Mouse (Mus musculus) ES-E14 (cell line): ENCODE data around the gene Phip. TPM values are rescaled to one million over a fixed set of nuclear protein-coding genes. Genes with fewer than 3 reads are reported as not detected.

Source experiments
- DNase-seq: peaks from one replicate; pipeline ENCODE4 v3.0.0-alpha.2; 2013; ENCODE audit warnings: low read depth, low spot score
- H3K27ac ChIP-seq: 2 replicates; pipeline ENCODE4 v1.5.1; 2012; ENCODE audit warnings: low read depth, mild to moderate bottlenecking, low read length, moderate library complexity, mixed read lengths; ENCODE audit not compliant: poor library complexity, insufficient read depth, severe bottlenecking
- H3K36me3 ChIP-seq: 2 replicates; pipeline ENCODE4 v1.6.1; 2012; ENCODE audit warnings: mild to moderate bottlenecking, low read length, moderate library complexity, mixed read lengths; ENCODE audit not compliant: control insufficient read depth, poor library complexity, insufficient read depth, severe bottlenecking
- H3K4me1 ChIP-seq, 2 experiments: fragments of 150-350 bp in 1 of 2; sonication (generic) in 1 of 2; 2 replicates each; pipeline ENCODE4 v1.6.1; 2012; ENCODE audit warnings: low read length in 2 of 2, mild to moderate bottlenecking in 1 of 2, mixed read lengths in 1 of 2; ENCODE audit not compliant: control insufficient read depth in 2 of 2, insufficient read depth in 2 of 2, poor library complexity in 1 of 2
- H3K4me3 ChIP-seq, 2 experiments: fragments of 150-350 bp in 1 of 2; sonication (generic) in 1 of 2; 2 replicates each; pipeline ENCODE4 v1.5.1; 2012; ENCODE audit warnings: low read length in 2 of 2, low read depth in 1 of 2, mild to moderate bottlenecking in 1 of 2, mixed read lengths in 1 of 2; ENCODE audit not compliant: insufficient read depth in 1 of 2, poor library complexity in 1 of 2, severe bottlenecking in 1 of 2
- H3K9ac ChIP-seq: 2 replicates; pipeline ENCODE4 v1.6.1; 2012; ENCODE audit warnings: low read depth, mild to moderate bottlenecking, low read length, mixed read lengths; ENCODE audit not compliant: poor library complexity, insufficient read depth, severe bottlenecking
- H3K9me3 ChIP-seq: fragments of 150-350 bp; sonication (generic); 2 replicates; pipeline ENCODE4 v1.6.1; 2012; ENCODE audit warnings: low read depth, mild to moderate bottlenecking, low read length; ENCODE audit not compliant: control insufficient read depth, insufficient read depth
- CHD2 ChIP-seq: IDR thresholded peaks from 2 replicates; pipeline ENCODE4 v1.6.1; 2014; ENCODE audit warnings: mild to moderate bottlenecking, low read depth, low read length, inconsistent platforms
- HCFC1 ChIP-seq: IDR thresholded peaks from 2 replicates; pipeline ENCODE4 v1.6.1; 2012; ENCODE audit warnings: low read length, inconsistent platforms, borderline replicate concordance; ENCODE audit not compliant: insufficient read depth
- MAFK ChIP-seq: IDR thresholded peaks from 2 replicates; pipeline ENCODE4 v1.6.1; 2014; ENCODE audit warnings: mild to moderate bottlenecking, low read depth, low read length, inconsistent platforms; ENCODE audit not compliant: insufficient read depth
- ZC3H11A ChIP-seq: IDR thresholded peaks from 2 replicates; pipeline ENCODE4 v1.6.1; 2012; ENCODE audit warnings: low read depth, mild to moderate bottlenecking, inconsistent platforms, low read length, borderline replicate concordance
- ZNF384 ChIP-seq: IDR thresholded peaks from 2 replicates; pipeline ENCODE4 v1.6.1; 2012; ENCODE audit warnings: low read depth, low read length, inconsistent platforms
- in situ Hi-C, 2 experiments: fragments of 600-800 bp; cut with MboI; formaldehyde crosslinking; loops; one replicate each; pipeline ENCODE4 v1.15.1; 2025; ENCODE audit warnings: low sequenced_read_pairs in 2 of 2, inconsistent platforms in 1 of 2; ENCODE audit not compliant: unreplicated experiment in 2 of 2
- total RNA-seq: library from RNA; depleted of rRNA; stranded (reverse); fragments of 300-350 nt; gene quantifications from 2 replicates; pipeline ENCODE4 v1.2.3, GENCODE M21; 2012

Gene Phip
- total RNA-seq, 1 experiment: 52.4 TPM

- Histone ChIP-seq H3K27ac (no peak overlapping the region), H3K9me3 (no peaks in the 10 kb centered on the region), H3K4me3 (no peak overlapping the region), H3K4me1 (no peaks in the 10 kb centered on the region), H3K9ac (no peak overlapping the region), H3K36me3 (no peaks in the 10 kb centered on the region)
- DNase-seq: no peak
- TF ChIP-seq HCFC1 (no peak), ZNF384 (no peak), ZC3H11A (no peak), MAFK (no peak), CHD2 (no peak)
- in situ Hi-C loops: no loop called here
Observed at GRCm38 (mm10) chr9:82997765-82998500, 22.6 kb upstream of the Phip start.

- in situ Hi-C loops: no loop called here
- no peak overlapping the region for H3K9ac ChIP-seq
Observed at GRCm38 (mm10) chr9:82976936-82977335, 1.6 kb upstream of the Phip start.

GRCm38 (mm10) chr9:82976219-82976618, 903 bp upstream of the Phip start:
- H3K9ac ChIP-seq: no peak overlapping the region
- peaks cover 2 to 7% of the 10 kb centered on the region in 2 experiments; a peak in 2 of 4 replicates for H3K4me1 ChIP-seq
- H3K36me3 ChIP-seq: no peaks in the 10 kb centered on the region
- TF ChIP-seq MAFK: no peak
- no peak for TF ChIP-seq ZC3H11A
- TF ChIP-seq ZNF384: no peak
- no peak for TF ChIP-seq HCFC1
- TF ChIP-seq CHD2: no peak
- DNase-seq: no peak
- in situ Hi-C loops: no loop called here
- peak overlapping the region; percentile 88 to 94 for H3K4me3 ChIP-seq
- H3K27ac ChIP-seq: no peak overlapping the region; the same call in 1 of the 2 replicates
- H3K9me3 ChIP-seq: no peaks in the 10 kb centered on the region

More at GRCm38 (mm10) chr9:82976936-82977335, 1.6 kb upstream of the Phip start:
- H3K4me3 ChIP-seq: peak overlapping the region in 1 of 2 experiments; percentile 88; a peak in 2 of 4 replicates
- TF ChIP-seq CHD2: no peak
- no peak for TF ChIP-seq ZC3H11A
- no peak for TF ChIP-seq MAFK
- TF ChIP-seq ZNF384: no peak
- no peak for TF ChIP-seq HCFC1
- no peaks in the 10 kb centered on the region for H3K36me3 ChIP-seq
- no peaks in the 10 kb centered on the region for H3K9me3 ChIP-seq
- no peak for DNase-seq
- peaks cover 0 to 7% of the 10 kb centered on the region in 2 experiments; a peak in 1 of 4 replicates for H3K4me1 ChIP-seq
- no peak overlapping the region for H3K27ac ChIP-seq

- DNase-seq: no peak
- no peaks in the 10 kb centered on the region for H3K9me3 ChIP-seq
- in situ Hi-C loops: no loop called here
- no peak for TF ChIP-seq ZNF384
- no peak for TF ChIP-seq ZC3H11A
- TF ChIP-seq HCFC1: no peak
- no peak for TF ChIP-seq CHD2
- no peak for TF ChIP-seq MAFK
- H3K4me1 ChIP-seq: peaks cover 4 to 7% of the 10 kb centered on the region in 2 experiments; a peak in 2 of 4 replicates
- no peaks in the 10 kb centered on the region for H3K36me3 ChIP-seq
- H3K4me3 ChIP-seq: peak overlapping the region; percentile 88 to 94
- H3K9ac ChIP-seq: peak overlapping the region; percentile 97
- H3K27ac ChIP-seq: peak overlapping the region; percentile 94
Observed at GRCm38 (mm10) chr9:82974962-82975341, 364 bp downstream of the Phip start.
